Mouse (Mus musculus) embryo, embryonic 9.5 days (tissue): ENCODE measurements around the gene 1700022I11Rik.
A peak's percentile ranks its signal among the peaks of the same experiment; 100 is the strongest.

ENCODE experiments used
- DNase-seq: peaks from one replicate; pipeline ENCODE4 v3.0.0-alpha.2; 2017; ENCODE audit errors: extremely low spot score

Gene 1700022I11Rik

DNA sequence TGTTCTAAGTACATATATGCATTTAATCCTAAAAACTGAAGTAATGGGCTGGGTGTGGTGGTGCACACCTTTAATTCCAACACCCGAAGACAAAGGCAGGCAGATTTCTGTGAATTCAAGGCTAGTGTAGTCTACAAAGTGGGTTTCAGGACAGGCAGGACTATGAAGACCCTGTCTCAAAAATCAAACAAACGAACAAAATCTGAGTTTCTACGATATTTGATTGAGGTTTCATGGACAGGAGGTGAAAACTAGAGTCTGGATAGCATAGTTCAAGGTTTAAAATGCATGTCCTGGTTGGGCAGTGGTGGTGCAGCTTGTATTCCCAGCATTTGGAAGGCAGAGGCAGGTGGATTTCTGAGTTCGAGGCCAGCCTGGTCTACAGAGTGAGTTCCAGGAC lies at the start of gene 1700022I11Rik:
1700022I11Rik (plus strand) TSS at position 301 of the 400 bp plus-strand sequence.
- no peak for DNase-seq

DNA sequence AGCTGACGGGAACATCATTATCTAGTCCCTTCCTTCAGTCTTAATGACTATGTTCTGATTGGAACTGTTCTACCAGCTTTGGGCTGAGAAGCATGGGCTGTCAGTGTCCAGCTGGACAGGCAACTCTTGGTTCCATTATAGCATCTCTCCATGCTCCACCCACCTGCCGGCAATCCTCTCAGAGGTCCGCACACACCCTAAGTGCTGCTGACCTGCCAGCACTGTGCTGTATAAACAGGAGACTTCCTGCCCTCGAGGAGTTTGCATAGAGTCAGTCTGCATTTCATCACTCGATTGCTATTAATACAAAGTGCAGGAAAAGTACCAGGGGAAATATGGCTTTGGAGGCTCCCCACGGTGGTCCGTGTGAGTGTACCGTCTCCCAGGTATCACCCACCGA lies 48.7 kb upstream of the 1700022I11Rik start:
- no peak for DNase-seq

DNA sequence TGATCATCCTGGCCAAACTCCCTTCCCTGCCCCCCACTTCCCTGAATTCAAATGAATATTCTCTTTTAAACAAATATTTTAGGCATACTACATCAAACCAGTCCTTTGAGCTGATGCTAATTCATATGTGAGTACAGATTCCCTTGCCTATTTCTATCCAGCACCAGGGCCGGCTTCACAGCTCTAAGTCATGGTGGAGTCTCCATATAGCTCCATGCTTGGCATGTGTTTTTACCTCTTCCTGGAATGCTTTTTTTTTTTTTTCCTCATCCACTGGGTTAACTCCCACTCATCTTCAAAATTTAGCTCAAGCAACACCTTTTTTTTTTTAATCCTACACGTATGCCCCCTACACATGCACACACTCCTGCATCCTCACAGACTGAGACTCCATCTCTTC lies 47.9 kb upstream of the 1700022I11Rik start:
- DNase-seq, result no peak

DNA sequence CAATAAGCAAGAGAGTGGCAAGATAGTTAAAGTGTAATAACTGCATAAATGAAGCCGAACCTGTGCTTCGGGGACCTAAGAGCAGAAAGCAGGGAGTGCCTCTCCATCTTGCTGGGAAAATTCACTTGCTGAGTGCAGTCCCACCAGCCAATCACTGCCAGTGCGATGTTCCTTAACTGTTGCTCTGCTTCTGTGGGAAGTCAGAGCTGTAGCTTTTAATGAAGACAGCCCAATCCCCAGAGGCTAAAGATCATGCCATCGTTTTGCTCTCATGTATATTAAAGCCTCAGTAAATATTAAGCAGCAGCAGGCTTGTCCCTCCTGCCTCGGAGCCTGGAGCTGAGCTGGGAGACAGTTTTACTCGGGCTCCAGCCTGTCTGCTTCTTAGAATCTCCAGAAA lies 47.3 kb upstream of the 1700022I11Rik start:
- DNase-seq, result no peak

DNA sequence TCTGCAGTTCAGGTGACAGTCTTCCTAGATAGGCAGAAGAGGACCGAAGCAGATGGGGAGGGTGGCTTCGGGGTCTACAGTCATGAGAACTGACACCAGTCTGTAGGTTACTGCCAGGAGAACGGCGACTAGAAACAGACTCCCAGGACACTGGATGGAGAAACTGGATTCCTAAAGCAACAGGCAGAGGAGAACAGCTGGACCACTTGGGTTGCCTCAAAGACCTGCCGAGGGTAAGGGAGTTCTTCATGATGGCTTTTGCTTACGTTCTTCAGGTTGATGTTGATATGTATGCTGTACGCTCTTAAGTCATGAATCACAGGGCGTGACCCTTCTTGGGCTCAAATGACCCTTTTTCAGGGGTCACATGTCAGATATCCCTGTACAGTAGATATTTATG lies 46.9 kb upstream of the 1700022I11Rik start:
- DNase-seq, result no peak

DNA sequence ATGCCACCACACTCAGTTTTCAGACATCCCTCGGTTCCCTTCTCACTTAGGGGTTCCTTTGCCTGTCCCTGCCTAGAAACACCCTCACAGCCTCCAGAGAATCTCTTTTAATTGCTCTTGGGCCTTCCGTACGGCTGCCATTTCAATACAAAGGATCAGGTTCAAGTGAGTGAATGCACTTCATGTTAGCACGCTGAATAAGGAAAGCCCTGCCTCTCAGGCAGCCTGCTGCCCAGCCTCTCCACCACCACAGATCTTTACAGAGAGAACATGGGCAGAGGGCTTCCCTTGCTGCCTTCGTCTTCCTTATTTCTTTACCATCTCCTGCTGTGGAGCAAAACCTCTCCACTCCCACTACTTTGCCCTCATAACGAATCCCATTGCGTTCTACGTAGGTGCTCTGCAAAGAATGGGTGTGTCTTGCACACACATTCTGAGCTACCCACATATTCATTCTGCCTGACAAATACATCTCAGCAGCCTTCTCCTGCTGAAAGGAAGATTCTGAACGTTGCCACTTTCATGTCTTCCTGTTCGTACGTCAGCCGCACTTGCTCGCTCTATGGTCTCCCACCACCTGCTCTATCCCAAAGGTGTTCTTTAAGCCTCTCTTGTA lies 45.2 kb upstream of the 1700022I11Rik start:
- no peak for DNase-seq

DNA sequence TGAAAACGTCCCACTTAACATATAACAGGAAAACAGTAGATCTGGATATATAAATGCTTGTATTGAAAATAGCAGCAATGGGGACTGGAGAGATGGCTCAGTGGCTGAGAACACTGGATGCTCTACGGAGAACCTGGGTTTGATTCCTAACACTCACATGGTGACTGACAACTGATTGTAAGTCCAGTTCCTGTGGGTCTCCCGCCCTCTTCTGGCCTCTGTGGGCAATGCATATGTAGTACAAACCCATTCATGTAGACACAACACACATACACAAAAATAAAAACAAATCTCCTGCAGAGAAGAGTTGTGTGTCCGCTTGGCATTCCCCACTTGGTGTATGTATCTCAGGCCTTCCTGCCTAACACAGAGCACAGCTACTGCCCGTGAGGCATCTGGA lies 41.2 kb upstream of the 1700022I11Rik start:
- no peak for DNase-seq

DNA sequence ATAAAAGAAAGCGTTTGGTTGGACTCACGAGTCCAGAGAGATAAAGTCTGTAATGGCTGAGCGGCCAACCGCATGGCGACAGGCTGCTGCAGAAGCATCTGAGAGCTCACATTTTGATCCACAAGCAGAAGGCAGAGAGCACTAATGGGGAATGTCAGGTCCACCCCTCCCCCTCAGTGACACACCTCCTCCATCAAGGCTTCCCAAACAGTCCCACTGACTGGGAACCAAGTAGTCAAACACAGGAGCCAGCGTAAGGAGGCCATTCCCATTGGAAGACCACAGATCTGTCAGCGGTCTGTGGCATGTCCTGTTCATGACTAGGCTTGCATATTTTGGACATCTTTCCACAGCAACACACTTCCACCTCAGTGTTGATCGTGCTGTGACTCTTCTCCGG lies 40.5 kb upstream of the 1700022I11Rik start:
- no peak for DNase-seq

DNA sequence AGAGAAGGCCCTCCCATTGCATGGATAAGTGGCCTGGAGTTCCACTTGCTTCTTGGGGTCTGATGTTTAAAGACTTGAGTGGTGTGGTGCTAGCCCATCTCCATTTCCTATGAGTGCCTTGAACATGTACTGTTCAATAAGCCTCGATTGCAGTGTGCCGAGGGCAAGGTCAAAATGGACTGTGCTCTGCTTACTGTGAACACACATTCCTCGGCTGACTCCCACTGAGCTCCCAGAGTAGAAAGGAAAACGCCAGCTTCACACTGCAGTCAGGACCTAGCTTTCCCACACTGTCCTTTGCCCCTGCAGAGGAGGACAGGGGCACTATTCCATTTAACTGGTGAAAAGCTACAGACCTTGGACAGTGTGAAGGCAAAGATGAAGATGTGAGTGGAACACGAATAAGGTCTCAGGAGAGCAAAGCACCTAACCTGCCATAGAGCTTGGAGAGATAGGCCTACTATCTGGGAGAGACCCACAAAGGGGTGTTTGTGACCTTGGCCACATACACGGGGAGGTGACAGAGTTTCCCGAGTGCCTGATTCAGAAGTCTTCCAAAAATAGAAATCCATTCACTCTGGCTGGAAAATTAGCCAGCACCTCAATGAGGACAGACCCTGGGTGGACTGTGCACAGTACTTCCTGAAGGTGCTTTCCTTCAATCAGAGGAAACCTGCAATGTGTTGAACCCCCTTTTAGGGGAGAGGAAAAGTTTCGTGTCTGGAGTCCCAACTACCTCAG lies 37.0 kb upstream of the 1700022I11Rik start:
- DNase-seq, result no peak

DNA sequence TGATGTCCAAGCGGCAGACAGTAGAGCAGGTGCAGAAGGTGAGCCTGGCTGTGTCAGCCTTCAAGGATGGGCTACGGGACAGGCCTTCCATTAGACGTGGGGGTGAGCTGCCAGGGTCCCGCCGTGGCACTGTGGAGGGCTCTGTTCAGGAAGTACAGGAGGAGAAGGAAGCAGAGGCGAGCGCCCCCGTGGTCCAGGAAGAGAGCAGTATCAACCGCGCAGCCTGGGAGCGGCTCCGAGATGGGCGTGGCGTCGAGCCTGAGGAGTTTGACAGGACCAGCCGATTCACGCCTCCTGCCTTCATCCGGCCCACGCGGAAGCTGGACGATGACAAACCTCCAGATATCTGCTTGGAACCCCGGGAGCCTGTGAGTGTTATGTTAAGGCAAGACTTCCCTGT lies 35.8 kb upstream of the 1700022I11Rik start:
- no peak for DNase-seq

DNA sequence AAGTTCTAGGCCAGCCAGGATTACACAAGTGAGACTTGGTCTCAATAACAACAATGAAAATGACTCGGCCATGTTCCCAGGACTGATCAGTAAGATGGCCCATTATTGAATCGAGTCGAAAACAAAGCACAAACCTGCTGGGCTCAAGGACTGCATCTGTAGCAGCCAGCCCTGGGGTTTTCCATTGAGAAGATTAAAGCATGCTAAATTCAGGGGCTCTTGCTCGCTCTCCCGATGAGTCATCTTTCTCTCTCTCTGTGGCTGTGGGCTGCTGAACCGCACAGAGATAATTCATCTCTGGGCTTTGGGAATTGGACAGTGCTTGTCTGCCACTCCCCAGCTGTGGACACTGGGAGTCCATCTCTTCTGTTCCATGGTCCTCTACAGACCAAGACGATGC lies 28.0 kb upstream of the 1700022I11Rik start:
- no peak for DNase-seq

DNA sequence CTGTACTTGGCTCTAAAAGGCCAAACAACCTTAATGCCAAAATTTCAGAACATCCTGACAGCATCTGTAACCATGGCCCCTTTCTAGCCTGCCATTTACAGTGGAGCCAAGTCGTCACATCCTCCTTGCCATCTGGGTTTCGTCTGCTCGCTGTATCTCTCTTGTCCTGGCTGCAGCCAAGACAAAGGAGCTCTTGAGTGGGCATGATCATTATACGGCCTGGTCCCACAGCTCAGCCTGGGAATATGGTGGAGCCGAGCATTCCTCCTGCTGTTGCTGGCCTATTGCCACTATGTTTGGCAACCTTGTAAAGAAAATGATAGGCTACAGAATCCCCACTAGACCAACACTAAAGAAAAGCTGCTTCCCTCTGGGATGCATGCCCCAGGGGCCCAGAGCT lies 26.1 kb upstream of the 1700022I11Rik start:
- DNase-seq, result no peak

DNA sequence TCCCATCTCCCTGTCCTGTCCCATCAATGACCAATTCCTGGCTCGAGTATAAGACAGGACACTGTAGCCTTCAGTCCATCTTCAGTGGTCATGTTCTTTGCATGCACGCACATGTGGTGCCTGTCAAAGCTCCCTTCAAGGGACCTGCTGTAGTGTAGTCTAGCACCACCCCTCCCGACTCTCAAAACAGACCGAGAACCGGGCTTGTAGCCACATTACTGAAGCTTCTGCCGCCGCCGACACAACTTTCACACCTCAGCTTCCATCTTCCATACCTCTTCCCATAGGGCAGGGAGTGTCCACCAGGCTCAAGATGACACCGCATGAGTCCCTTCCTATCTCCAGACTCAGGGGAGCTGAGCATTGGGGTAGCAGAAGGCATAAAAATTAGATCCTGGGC lies 25.2 kb upstream of the 1700022I11Rik start:
- DNase-seq, result no peak

DNA sequence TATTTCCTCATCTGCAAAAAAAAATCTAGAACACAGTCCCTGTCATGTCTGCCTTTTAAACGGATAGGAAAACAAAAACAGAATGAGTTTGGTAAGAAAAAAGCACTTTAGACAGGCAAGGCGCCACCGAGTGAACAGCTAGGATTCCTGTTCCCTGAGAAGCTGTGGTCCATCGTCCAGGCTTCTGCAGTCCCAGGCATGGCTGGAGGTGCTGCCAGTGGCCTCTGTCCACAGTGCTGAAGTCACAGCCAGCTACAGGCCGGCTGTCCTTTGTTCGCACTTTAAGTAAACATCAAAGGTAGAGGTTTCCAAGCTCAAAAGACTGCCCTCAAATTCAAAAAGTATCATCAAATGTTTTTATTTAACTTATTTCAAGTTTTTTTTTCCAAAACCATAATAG lies 24.4 kb upstream of the 1700022I11Rik start:
- DNase-seq, result no peak

DNA sequence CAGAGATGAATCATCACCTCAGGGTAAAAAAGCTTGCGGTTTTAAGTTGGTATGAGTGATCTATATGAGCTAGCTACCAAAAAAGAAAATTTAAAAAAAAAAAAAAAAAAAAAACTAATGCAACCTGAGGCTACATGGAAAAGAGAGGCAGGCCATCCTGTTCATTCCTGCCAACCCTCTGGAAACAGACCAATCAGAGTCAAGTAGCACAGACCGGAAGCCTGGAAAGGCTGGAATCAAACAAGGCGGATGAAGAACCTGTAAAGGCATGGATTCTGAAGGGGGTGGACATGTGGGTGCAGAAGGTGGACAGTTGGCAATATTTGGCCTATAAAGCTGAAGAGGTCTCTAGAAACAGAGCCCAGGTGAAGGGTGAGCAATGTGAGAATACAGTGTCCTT lies 24.0 kb upstream of the 1700022I11Rik start:
- DNase-seq, result no peak

DNA sequence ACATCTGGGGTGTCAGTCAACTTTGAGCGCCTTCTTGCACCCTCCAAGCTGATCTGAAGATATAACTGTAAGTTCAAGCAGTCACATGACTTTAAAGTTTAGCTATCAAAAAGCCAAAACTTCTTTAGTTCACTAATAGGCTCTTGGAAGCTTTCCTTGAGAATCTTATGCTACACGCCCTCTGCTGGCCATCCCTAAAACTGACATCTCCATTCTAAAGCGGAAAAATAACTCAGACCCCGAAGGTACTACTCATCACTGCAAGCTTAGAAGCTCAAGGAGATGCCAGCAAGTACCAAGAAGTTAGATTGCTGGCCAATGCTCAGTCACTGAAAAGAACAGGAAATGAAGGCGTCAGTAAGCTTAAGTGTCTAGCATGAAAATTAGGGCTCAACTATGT lies 23.5 kb upstream of the 1700022I11Rik start:
- DNase-seq, result peak; percentile 50

DNA sequence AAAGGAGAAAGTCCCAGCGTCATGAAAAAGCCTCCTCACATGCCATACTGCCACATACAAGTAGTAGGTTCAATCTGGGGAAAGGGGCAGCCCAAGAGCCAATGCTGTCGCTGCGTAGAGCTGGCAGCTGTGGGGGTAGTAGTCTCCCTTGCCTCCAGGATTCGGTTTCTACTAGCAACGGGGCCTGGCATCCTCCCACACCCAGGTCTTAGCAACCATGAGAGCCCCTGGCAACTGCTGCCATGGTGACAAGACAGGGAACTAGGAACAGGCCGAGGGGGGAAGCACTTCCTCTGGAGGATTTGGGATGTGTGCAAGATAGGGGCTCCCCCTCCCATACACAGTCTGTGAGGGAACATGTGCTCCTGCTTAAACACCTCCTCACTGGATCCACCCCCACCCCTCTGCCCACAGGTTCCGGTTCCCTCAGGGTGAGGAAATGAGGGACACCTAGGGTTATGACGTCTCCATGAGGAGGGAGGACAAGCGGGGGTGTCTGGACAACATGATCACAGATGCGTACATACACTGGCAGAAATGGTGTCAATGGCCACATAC lies 22.6 kb upstream of the 1700022I11Rik start:
- DNase-seq, result peak; percentile 39

DNA sequence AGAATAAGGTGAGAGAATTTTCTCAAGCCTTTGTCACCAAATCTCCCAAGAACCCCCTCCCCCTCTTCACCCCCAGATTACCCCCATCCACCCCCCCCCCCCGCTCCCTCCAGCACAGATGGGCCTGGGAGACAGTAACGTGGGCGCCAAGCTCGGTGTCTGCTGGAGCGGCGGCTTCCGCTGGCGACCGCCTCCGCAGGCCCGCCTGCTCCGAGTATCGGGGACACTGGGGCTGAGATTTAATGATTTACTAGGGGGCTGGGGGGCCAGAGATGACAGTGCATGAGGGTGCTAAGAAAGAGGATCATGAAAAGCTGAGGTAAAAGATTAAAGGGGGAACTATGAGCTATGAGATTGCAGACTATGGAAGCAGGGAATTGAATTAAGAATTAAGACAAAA lies 20.9 kb upstream of the 1700022I11Rik start:
- DNase-seq, result no peak

DNA sequence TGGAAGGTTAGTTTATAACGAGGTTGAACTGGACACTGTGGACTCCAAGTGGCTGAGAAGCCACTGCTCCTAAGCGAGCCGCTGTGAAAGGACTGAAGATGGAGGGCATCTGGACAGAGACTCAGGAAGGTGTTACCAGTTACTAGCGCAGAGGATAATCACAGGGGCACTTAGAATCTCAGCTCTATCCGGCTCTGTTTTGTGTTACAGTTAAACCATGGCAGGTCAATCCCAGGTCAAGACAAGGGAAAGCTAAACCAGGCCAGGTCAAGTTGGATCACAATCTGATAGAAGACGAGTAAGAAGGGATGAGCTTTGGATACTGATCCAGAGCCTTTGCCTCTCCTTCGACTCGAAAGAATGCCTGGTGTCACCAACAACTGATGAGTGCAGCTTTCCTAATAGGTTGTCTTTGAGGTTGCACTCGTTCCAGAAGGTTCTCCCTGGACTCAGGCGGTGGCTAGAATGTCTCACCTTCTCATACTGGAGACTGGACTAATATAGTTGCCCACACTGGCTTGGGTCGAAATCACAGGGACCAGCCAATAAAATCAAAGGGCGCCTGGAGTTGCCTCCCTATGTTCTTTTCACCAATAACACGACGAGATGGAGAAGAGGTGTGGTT lies 20.2 kb upstream of the 1700022I11Rik start:
- DNase-seq, result no peak

DNA sequence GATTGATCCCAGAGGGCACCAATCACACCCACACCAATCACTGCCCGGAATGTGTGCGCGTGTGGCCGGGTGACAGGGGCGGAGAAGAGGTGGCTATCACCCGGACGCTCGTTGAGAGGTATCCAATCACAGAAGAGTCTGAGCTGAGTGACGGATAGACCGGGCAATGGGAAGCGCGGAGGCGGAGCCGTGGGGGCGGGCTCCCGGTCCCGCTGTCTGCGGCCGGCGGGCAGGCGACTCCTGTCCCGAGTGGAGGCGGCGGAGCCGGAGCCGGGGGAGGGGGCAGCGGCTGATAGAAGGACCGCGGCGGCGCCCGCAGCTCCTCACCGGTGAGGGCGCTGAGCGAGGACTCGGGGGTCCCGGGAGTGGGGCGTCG lies 19.7 kb upstream of the 1700022I11Rik start, which contains the start of gene Dnajb5:
Dnajb5 (plus strand) TSS at position 139 of the 376 bp plus-strand sequence.
- DNase-seq, result peak; percentile 96

DNA sequence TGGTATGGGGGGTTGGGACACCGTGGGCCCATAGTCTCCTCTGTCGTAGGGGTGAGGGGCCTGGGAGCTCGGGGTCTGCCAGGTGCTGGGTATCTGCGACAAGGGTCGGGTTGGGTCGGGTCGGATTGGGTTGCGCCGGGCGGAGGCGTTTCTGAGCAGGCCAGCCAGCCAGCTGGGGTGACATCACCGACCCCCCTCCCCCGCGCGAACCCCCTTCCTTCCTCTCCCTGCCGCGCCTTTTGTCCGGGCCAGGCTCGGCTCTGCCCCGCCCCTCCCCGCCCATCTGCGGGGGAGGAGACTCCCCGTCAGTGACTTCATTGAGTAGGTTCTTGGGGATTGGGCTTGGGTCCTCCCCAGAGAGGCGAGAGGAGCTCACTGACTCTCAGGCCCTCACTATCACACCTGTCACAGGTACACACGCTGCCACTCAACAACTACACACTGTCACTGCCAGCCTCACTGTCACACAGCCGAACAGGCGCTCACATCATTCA lies 19.3 kb upstream of the 1700022I11Rik start:
- peak; percentile 87 for DNase-seq
